Comparison of ENCODE assay signal across 9 mouse cellular contexts in the genomic region with DNA sequence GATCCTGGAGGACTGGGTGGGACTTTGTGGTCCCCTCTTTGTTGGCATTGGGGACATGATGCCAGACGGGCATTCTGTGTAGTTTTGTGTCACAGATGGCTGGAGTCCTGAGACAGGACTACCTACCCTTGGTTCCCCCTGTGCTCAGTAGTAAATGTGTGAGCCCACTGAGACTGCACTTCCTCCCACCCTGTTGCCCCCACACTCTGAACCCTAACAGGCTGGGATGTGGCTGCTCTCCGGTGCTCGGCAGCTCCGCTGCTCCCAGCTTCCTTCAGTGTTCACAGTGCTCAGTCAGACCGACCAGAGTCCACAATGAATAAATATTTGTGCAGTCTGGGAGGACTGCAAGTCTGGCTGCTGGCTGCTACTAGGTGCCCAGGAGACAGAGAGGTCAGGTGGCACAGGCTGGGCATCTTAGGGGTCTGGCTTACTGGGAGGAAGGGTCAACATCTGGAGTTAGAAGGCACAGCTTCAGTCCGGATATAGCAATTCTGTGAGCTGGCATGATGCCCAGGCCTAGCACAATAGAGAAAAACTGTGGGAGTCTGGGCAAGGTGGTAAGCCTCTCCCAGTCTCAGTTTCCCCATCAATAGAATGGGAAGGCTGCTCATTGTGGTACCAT. TPM values are rescaled to one million over a fixed set of nuclear protein-coding genes. Genes with fewer than 3 reads are reported as not detected.
A peak's percentile ranks its signal among the peaks of the same experiment; 100 is the strongest.
DNase-seq lines count a peak whose midpoint lies in the region; ATAC-seq and TF ChIP-seq lines count a peak whose summit lies in the region.
"Had no signal": no experiment of that assay in that cellular context is flagged by ENCODE, and none has a peak within 500 bp of the region (broad histone marks: within the 10 kb centered on the region; RNA-seq: fewer than 3 reads in every experiment).

No protein-coding gene starts in this region.

- peak; percentile 56 for DNase-seq in cerebellum, adult 2 months
- no peak for DNase-seq in heart, postnatal 0 days (ENCODE audit: low spot score)
- DNase-seq in limb, embryonic 11.5 days (ENCODE audit: low spot score) = no peak
- no peak for DNase-seq in T-cell, adult 2 months (ENCODE audit: low spot score)
- DNase-seq in MN1 (ENCODE audit: low spot score) = no peak
- no peak for DNase-seq in gastrocnemius, postnatal 25 days

- H3K4me2 ChIP-seq in heart, postnatal 0 days (ENCODE audit: low read depth, low read length) = peak overlapping the region; percentile 49
- H3K4me2 ChIP-seq in limb, embryonic 11.5 days (ENCODE audit: low read depth, severe bottlenecking) = peak overlapping the region; percentile 18
- peak overlapping the region; percentile 95 for H3K4me2 ChIP-seq in neural tube, embryonic 12.5 days (replicated peaks)

- peak overlapping the region; percentile 39; the same call in 1 of the 2 replicates for H3K4me3 ChIP-seq in E14TG2a.4 (replicated peaks; ENCODE audit: low read length)
- peak overlapping the region; percentile 48 for H3K4me3 ChIP-seq in cerebellum, adult 2 months (replicated peaks; ENCODE audit: insufficient read depth, low read depth, low read length)
- H3K4me3 ChIP-seq in heart, postnatal 0 days (ENCODE audit: low read depth, low read length) = peak overlapping the region; percentile 13; the same call in 1 of the 2 replicates
- H3K4me3 ChIP-seq in limb, embryonic 11.5 days (ENCODE audit: low read depth, low read length) = no peak overlapping the region
- peak overlapping the region; percentile 7; the same call in 1 of the 2 replicates for H3K4me3 ChIP-seq in neural tube, embryonic 12.5 days

- no peak for TF ChIP-seq POLR2A in cerebellum, adult 2 months (IDR thresholded peaks at IDR 0.05; ENCODE audit: borderline replicate concordance, insufficient read depth, low read length)

- 3% methylated on average over 6 of the region's 6 CpGs for WGBS in cerebellum, adult 2 months
- WGBS in heart, postnatal 0 days = 38% methylated on average over 6 of the region's 6 CpGs
- 54% methylated on average over 6 of the region's 6 CpGs for WGBS in limb, embryonic 11.5 days
- WGBS in neural tube, embryonic 12.5 days = 20% methylated on average over 6 of the region's 6 CpGs

- no peaks in the 10 kb centered on the region for H3K9me3 ChIP-seq in E14TG2a.4 (ENCODE audit: low read length)
- no peaks in the 10 kb centered on the region for H3K9me3 ChIP-seq in heart, postnatal 0 days (replicated peaks; ENCODE audit: control insufficient read depth, low read length)
- H3K9me3 ChIP-seq in limb, embryonic 11.5 days (ENCODE audit: control insufficient read depth, low read length) = no peaks in the 10 kb centered on the region
- no peaks in the 10 kb centered on the region for H3K9me3 ChIP-seq in neural tube, embryonic 12.5 days

- no peak for ATAC-seq in heart, postnatal 0 days (ENCODE audit: insufficient read depth, low read depth)
- ATAC-seq in limb, embryonic 11.5 days (ENCODE audit: insufficient number of reproducible peaks, low FRiP score, low TSS enrichment, low read depth) = no peak
- peak; percentile 10; the same call in 1 of the 2 replicates for ATAC-seq in neural tube, embryonic 12.5 days (ENCODE audit: low FRiP score, low read depth)

- no peaks in the 10 kb centered on the region for H3K36me3 ChIP-seq in E14TG2a.4 (ENCODE audit: insufficient read depth, low read length)
- H3K36me3 ChIP-seq in heart, postnatal 0 days (replicated peaks; ENCODE audit: control insufficient read depth, insufficient read depth, low read length) = no peaks in the 10 kb centered on the region
- H3K36me3 ChIP-seq in limb, embryonic 11.5 days (ENCODE audit: control insufficient read depth, insufficient read depth, low read length) = no peaks in the 10 kb centered on the region
- no peaks in the 10 kb centered on the region for H3K36me3 ChIP-seq in neural tube, embryonic 12.5 days

- peaks cover 16% of the 10 kb centered on the region for H3K27me3 ChIP-seq in E14TG2a.4 (ENCODE audit: insufficient read depth, low read length)
- no peaks in the 10 kb centered on the region for H3K27me3 ChIP-seq in cerebellum, adult 2 months (ENCODE audit: control insufficient read depth, insufficient read depth, low read length)
- H3K27me3 ChIP-seq in heart, postnatal 0 days (ENCODE audit: control insufficient read depth, insufficient read depth, low read length) = no peaks in the 10 kb centered on the region
- no peaks in the 10 kb centered on the region for H3K27me3 ChIP-seq in limb, embryonic 11.5 days (ENCODE audit: control insufficient read depth, insufficient read depth, low read length)
- H3K27me3 ChIP-seq in neural tube, embryonic 12.5 days (replicated peaks) = no peaks in the 10 kb centered on the region

- 0 out of 2 replicates have a peak overlapping the region, but pooled peaks have one; percentile 28 for H3K9ac ChIP-seq in heart, postnatal 0 days (replicated peaks; ENCODE audit: low read depth, low read length)
- peak overlapping the region; percentile 51 for H3K9ac ChIP-seq in limb, embryonic 11.5 days (ENCODE audit: low read length)
- peak overlapping the region; percentile 35 for H3K9ac ChIP-seq in neural tube, embryonic 12.5 days

- peak overlapping the region; percentile 77 for H3K27ac ChIP-seq in cerebellum, adult 2 months (ENCODE audit: insufficient read depth, low read length)
- H3K27ac ChIP-seq in heart, postnatal 0 days (ENCODE audit: low read depth) = peak overlapping the region; percentile 87
- peak overlapping the region; percentile 76 for H3K27ac ChIP-seq in limb, embryonic 11.5 days (replicated peaks; ENCODE audit: low read depth, low read length)
- peak overlapping the region; percentile 69 for H3K27ac ChIP-seq in neural tube, embryonic 12.5 days

- TF ChIP-seq CTCF in E14TG2a.4 (conservative IDR thresholded peaks at IDR 0.05; ENCODE audit: low read length) = no peak
- TF ChIP-seq CTCF in cerebellum, adult 2 months (IDR thresholded peaks at IDR 0.05; ENCODE audit: borderline replicate concordance, insufficient read depth, low read depth, low read length) = no peak
- TF ChIP-seq CTCF in heart, postnatal 0 days (IDR thresholded peaks at IDR 0.05; ENCODE audit: low read depth) = no peak

- TF ChIP-seq EP300 in heart, postnatal 0 days (IDR thresholded peaks at IDR 0.05; ENCODE audit: low read depth) = no peak

- H3K4me1 ChIP-seq in E14TG2a.4 (replicated peaks; ENCODE audit: low read depth, low read length) = peaks cover 86% of the 10 kb centered on the region
- H3K4me1 ChIP-seq in cerebellum, adult 2 months (ENCODE audit: control insufficient read depth, insufficient read depth, low read length) = peaks cover 62% of the 10 kb centered on the region
- H3K4me1 ChIP-seq in heart, postnatal 0 days (ENCODE audit: control insufficient read depth, insufficient read depth) = peaks cover 48% of the 10 kb centered on the region
- peaks cover 51% of the 10 kb centered on the region for H3K4me1 ChIP-seq in limb, embryonic 11.5 days (ENCODE audit: control insufficient read depth, insufficient read depth, low read length)
- H3K4me1 ChIP-seq in neural tube, embryonic 12.5 days = peaks cover 77% of the 10 kb centered on the region

RNA-seq across cellular contexts. Expression of a gene that starts 21.4 kb away (rescaled TPM):
- polyA plus RNA-seq in cerebellum, adult 2 months (2012; rRNA removed) = 0.03 and 0.05 TPM in 2 replicates
- total RNA-seq in heart, postnatal 0 days (2014; rRNA removed; ENCODE audit: low replicate concordance) = not detected in 2 replicates
- polyA plus RNA-seq in heart, postnatal 0 days (2015; fragmentation: Nextera tagmentation; extraction: Ambion mirVana) = not detected in 2 replicates
- not detected in 2 replicates for polyA plus RNA-seq in limb, embryonic 11.5 days (2014; fragmentation: Nextera tagmentation; extraction: Ambion mirVana)
- not detected in 2 replicates for polyA plus RNA-seq in neural tube, embryonic 12.5 days (2016; fragmentation: Nextera tagmentation; extraction: Ambion mirVana)
- total RNA-seq in gastrocnemius, postnatal 25 days (2021) = under 1 TPM in 1 of 2 experiments, not detected in 1; 0.08 TPM
- total RNA-seq: left cerebral cortex, postnatal 10 days had no signal

RNA-seq across cellular contexts. Expression of a gene that starts 41.1 kb away (rescaled TPM):
- polyA plus RNA-seq in cerebellum, adult 2 months (2012; rRNA removed) = 22.5 and 25.2 TPM in 2 replicates
- 47.7 and 53.7 TPM in 2 replicates for total RNA-seq in heart, postnatal 0 days (2014; rRNA removed; ENCODE audit: low replicate concordance)
- polyA plus RNA-seq in heart, postnatal 0 days (2015; fragmentation: Nextera tagmentation; extraction: Ambion mirVana) = 21.7 and 24.9 TPM in 2 replicates
- polyA plus RNA-seq in limb, embryonic 11.5 days (2014; fragmentation: Nextera tagmentation; extraction: Ambion mirVana) = 15.4 and 17.0 TPM in 2 replicates
- polyA plus RNA-seq in neural tube, embryonic 12.5 days (2016; fragmentation: Nextera tagmentation; extraction: Ambion mirVana) = 20.4 and 21.6 TPM in 2 replicates
- 10 to 100 TPM; 62.2 to 72.0 TPM for total RNA-seq in gastrocnemius, postnatal 25 days (2021)

RNA-seq across cellular contexts. Expression of a gene that starts 51.2 kb away (rescaled TPM):
- polyA plus RNA-seq in cerebellum, adult 2 months (2012; rRNA removed) = 19.1 and 20.3 TPM in 2 replicates
- 6.4 and 7.7 TPM in 2 replicates for total RNA-seq in heart, postnatal 0 days (2014; rRNA removed; ENCODE audit: low replicate concordance)
- 2.4 and 2.9 TPM in 2 replicates for polyA plus RNA-seq in heart, postnatal 0 days (2015; fragmentation: Nextera tagmentation; extraction: Ambion mirVana)
- 3.7 and 3.9 TPM in 2 replicates for polyA plus RNA-seq in limb, embryonic 11.5 days (2014; fragmentation: Nextera tagmentation; extraction: Ambion mirVana)
- 7.3 and 7.9 TPM in 2 replicates for polyA plus RNA-seq in neural tube, embryonic 12.5 days (2016; fragmentation: Nextera tagmentation; extraction: Ambion mirVana)
- 1 to 10 TPM; 2.2 to 2.7 TPM for total RNA-seq in gastrocnemius, postnatal 25 days (2021)

Comparison
In these comparisons a context has a peak if more than half of its experiments do, and no peak if none do; other contexts are left out.
1. DNase-seq: peak in cerebellum, adult 2 months (2 of 2); none in heart, postnatal 0 days (single experiment), limb, embryonic 11.5 days (single experiment), T-cell, adult 2 months (single experiment), MN1 (single experiment) and gastrocnemius, postnatal 25 days (single experiment).
2. H3K4me2 ChIP-seq: peak in every context shown above with its lines; median percentile 95 in neural tube, embryonic 12.5 days; 49 in heart, postnatal 0 days; 18 in limb, embryonic 11.5 days.
3. Peak in every context shown above with its lines, with median percentiles within 50 percentile points of each other: H3K27ac ChIP-seq and H3K9ac ChIP-seq.